Mouse (Mus musculus) olfactory bulb, adult 2 months (tissue): Measurements from ENCODE around the gene Sidt2.

Experiments
- CTCF ChIP-seq: fragments of 200-500 bp; IDR thresholded peaks from 2 replicates; pipeline ENCODE4 v1.5.1; 2012; ENCODE audit warnings: low read depth, mild to moderate bottlenecking, low read length, moderate library complexity; ENCODE audit not compliant: insufficient read depth
- POLR2A ChIP-seq: fragments of 200-500 bp; IDR thresholded peaks from 2 replicates; pipeline ENCODE4 v1.6.1; 2012; ENCODE audit warnings: mild to moderate bottlenecking, low read depth, low read length, moderate library complexity; ENCODE audit not compliant: insufficient read depth

DNA sequence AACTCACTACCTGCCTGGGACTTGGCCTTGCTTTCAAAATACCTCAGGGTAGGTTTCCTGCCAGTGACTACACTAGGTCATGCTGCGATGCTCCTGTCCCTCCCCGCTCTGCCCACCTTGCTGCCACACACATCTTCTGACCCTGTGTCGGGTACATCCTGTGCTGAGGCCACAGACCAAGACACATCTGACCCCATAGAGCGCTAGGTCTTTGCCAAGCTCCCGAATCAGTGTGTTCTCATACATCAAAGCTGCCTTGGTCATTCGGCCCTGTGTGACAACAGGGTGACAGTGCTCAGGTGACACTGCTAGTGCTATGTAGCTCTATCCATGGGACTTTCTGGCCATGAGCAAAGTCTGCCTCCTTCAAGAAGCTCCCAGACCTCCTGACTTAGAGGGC, 15.3 kb downstream of the Sidt2 start:
- TF ChIP-seq POLR2A (no peak), CTCF (no peak)
